Mouse (Mus musculus) liver, adult 2 months (tissue): Measurements from ENCODE around the gene Gpank1. TPM values are rescaled to one million over a fixed set of nuclear protein-coding genes. Genes with fewer than 3 reads are reported as not detected.
"Not testable (repeated sequence)": the region's sequence is repeated elsewhere in the genome, so short reads cannot be mapped to it uniquely, and the experiment has no call there.

Source experiments
- DNase-seq: peaks from one replicate; pipeline ENCODE4 v3.0.0-alpha.2; 2011; ENCODE audit warnings: low read depth, low spot score; ENCODE audit errors: extremely low read depth
- H3K27ac ChIP-seq: fragments of 200-500 bp; replicated peaks from 2 replicates; pipeline ENCODE4 v1.5.1; 2012; ENCODE audit warnings: low read depth, mild to moderate bottlenecking, control low read depth, inconsistent platforms, low read length; ENCODE audit not compliant: insufficient read depth
- H3K27me3 ChIP-seq: fragments of 200-500 bp; 2 replicates; pipeline ENCODE4 v1.6.1; 2012; ENCODE audit warnings: mild to moderate bottlenecking, moderate library complexity, low read length, inconsistent platforms; ENCODE audit not compliant: control insufficient read depth, insufficient read depth
- H3K36me3 ChIP-seq: fragments of 200-500 bp; 2 replicates; pipeline ENCODE4 v1.6.1; 2012; ENCODE audit warnings: low read length, inconsistent platforms; ENCODE audit not compliant: control insufficient read depth, insufficient read depth
- H3K4me1 ChIP-seq: fragments of 200-500 bp; 2 replicates; pipeline ENCODE4 v1.6.1; 2011; ENCODE audit warnings: low read length; ENCODE audit not compliant: control insufficient read depth, insufficient read depth
- H3K4me3 ChIP-seq: fragments of 200-500 bp; 2 replicates; pipeline ENCODE4 v1.5.1; 2011; ENCODE audit warnings: low read depth, mild to moderate bottlenecking, control low read depth, low read length, moderate library complexity; ENCODE audit not compliant: insufficient read depth
- H3K79me2 ChIP-seq: fragments of 200-500 bp; 2 replicates; pipeline ENCODE4 v1.6.1; 2012; ENCODE audit warnings: inconsistent platforms, mild to moderate bottlenecking, low read length, moderate library complexity; ENCODE audit not compliant: control insufficient read depth, insufficient read depth
- H3K9ac ChIP-seq: fragments of 200-500 bp; 2 replicates; pipeline ENCODE4 v1.6.1; 2012; ENCODE audit warnings: low read depth, mild to moderate bottlenecking, control low read depth, inconsistent platforms, low read length
- CTCF ChIP-seq: fragments of 200-500 bp; IDR thresholded peaks from 2 replicates; pipeline ENCODE4 v1.5.1; 2011; ENCODE audit warnings: low read depth, low read length, control low read depth
- POLR2A ChIP-seq: fragments of 200-500 bp; IDR thresholded peaks from 2 replicates; pipeline ENCODE4 v1.6.1; 2011; ENCODE audit warnings: low read length, control low read depth; ENCODE audit not compliant: insufficient read depth; ENCODE audit errors: extremely low read depth
- WGBS: fragments of 180-500 bp; shearing (Covaris S2); methylation state at CpG from one replicate; pipeline ENCODE4 v1.1.7; 2018; 5-methylcytosine and 5-hydroxymethylcytosine counted together
- polyA plus RNA-seq: library from polyadenylated mRNA; depleted of rRNA; stranded (reverse); fragments of >200 nt; gene quantifications from 2 replicates; pipeline ENCODE4 v1.2.3, GENCODE M21; 2012
- total RNA-seq: library from RNA; depleted of rRNA; stranded (reverse); fragments of >200 nt; gene quantifications from 2 replicates; pipeline ENCODE4 v1.2.3, GENCODE M21; 2014

Gpank1 gene
- total and polyA plus RNA-seq, 2 experiments: 9.8 to 11.4 TPM

- Histone ChIP-seq H3K79me2 (no peaks in the 10 kb centered on the region), H3K4me3 (no peak within 1 kb of the TSS), H3K9ac (no peak within 1 kb of the TSS), H3K36me3 (no peaks in the 10 kb centered on the region), H3K27me3 (no peaks in the 10 kb centered on the region), H3K27ac (no peak within 1 kb of the TSS), H3K4me1 (peaks cover 4% of the 10 kb centered on the region; the same call in 1 of the 2 replicates)
- TF ChIP-seq POLR2A (no peak), CTCF (no peak)
- WGBS: 88% methylated on average over 6 of the region's 6 CpGs
- DNase-seq: no peak
Measured at GRCm38 (mm10) chr17:35108097-35108496, 13.2 kb upstream of the Gpank1 start, which contains the start of gene Ly6g5c. Gene Ly6g5c, plus strand, starts transcription at chr17:35108279.

- no peak for TF ChIP-seq CTCF
- TF ChIP-seq POLR2A: no peak
- no peaks in the 10 kb centered on the region for H3K79me2 ChIP-seq
- H3K9ac ChIP-seq: peak overlapping the region; percentile 37
- H3K4me1 ChIP-seq: no peaks in the 10 kb centered on the region
- H3K27me3 ChIP-seq: no peaks in the 10 kb centered on the region
- H3K27ac ChIP-seq: no peak overlapping the region
- H3K4me3 ChIP-seq: no peak overlapping the region
- H3K36me3 ChIP-seq: peaks cover 10% of the 10 kb centered on the region; the same call in 1 of the 2 replicates
- 75% methylated on average over 9 of the region's 9 CpGs for WGBS
- no peak for DNase-seq
Measured at GRCm38 (mm10) chr17:35111774-35112173, 9.5 kb upstream of the Gpank1 start.

- Histone ChIP-seq H3K79me2 (peaks cover 2% of the 10 kb centered on the region), H3K9ac (no peak within 1 kb of the TSS), H3K27me3 (no peaks in the 10 kb centered on the region), H3K27ac (no peak within 1 kb of the TSS), H3K4me3 (no peak within 1 kb of the TSS), H3K4me1 (peaks cover 7% of the 10 kb centered on the region), H3K36me3 (peaks cover 25% of the 10 kb centered on the region; the same call in 1 of the 2 replicates)
- no peak for DNase-seq
- WGBS: 88% methylated on average over 8 of the region's 8 CpGs
- TF ChIP-seq CTCF (peak; percentile 65), POLR2A (no peak)
Measured at GRCm38 (mm10) chr17:35115046-35116019, 5.9 kb upstream of the Gpank1 start, which contains the start of gene Ly6g5b. Gene Ly6g5b, minus strand, starts transcription at chr17:35115428.

- TF ChIP-seq CTCF: no peak
- no peak for TF ChIP-seq POLR2A
- no peaks in the 10 kb centered on the region for H3K27me3 ChIP-seq
Measured at GRCm38 (mm10) chr17:35120745-35121142, 511 bp upstream of the Gpank1 start.

GRCm38 (mm10) chr17:35121871-35122303, 632 bp downstream of the Gpank1 start, which contains the start of gene Csnk2b:
Gene Csnk2b, minus strand, starts transcription at chr17:35122053.
- TF ChIP-seq POLR2A: no peak
- peak; percentile 16; the same call in 1 of the 2 replicates for TF ChIP-seq CTCF
- Histone ChIP-seq H3K4me3 (peak within 1 kb of the TSS; percentile 85), H3K27me3 (no peaks in the 10 kb centered on the region), H3K4me1 (peaks cover 16% of the 10 kb centered on the region), H3K79me2 (peaks cover 12% of the 10 kb centered on the region), H3K9ac (peak within 1 kb of the TSS; percentile 97), H3K27ac (peak within 1 kb of the TSS; percentile 84), H3K36me3 (peaks cover 19% of the 10 kb centered on the region; the same call in 1 of the 2 replicates)
- 0% methylated on average over 19 of the region's 19 CpGs for WGBS
- peak; percentile 54 for DNase-seq

More at GRCm38 (mm10) chr17:35120745-35121142, 511 bp upstream of the Gpank1 start:
- Histone ChIP-seq H3K27ac (peak overlapping the region; percentile 84), H3K9ac (peak overlapping the region; percentile 97), H3K4me3 (peak overlapping the region; percentile 85), H3K36me3 (peaks cover 27% of the 10 kb centered on the region; the same call in 1 of the 2 replicates), H3K4me1 (peaks cover 15% of the 10 kb centered on the region), H3K79me2 (peaks cover 12% of the 10 kb centered on the region)
- DNase-seq: peak; percentile 42
- under 1% methylated on average over 33 of the region's 33 CpGs for WGBS

GRCm38 (mm10) chr17:35123287-35123686, 2.0 kb downstream of the Gpank1 start:
- Histone ChIP-seq H3K79me2 (peaks cover 20% of the 10 kb centered on the region), H3K4me1 (peaks cover 23% of the 10 kb centered on the region), H3K36me3 (peaks cover 10% of the 10 kb centered on the region; the same call in 1 of the 2 replicates)
- H3K27me3 ChIP-seq, H3K9ac ChIP-seq, H3K27ac ChIP-seq, DNase-seq, H3K4me3 ChIP-seq: not testable (repeated sequence)
- 90% methylated on average over 9 of the region's 9 CpGs for WGBS

GRCm38 (mm10) chr17:35124261-35124896, 3.1 kb downstream of the Gpank1 start:
- not testable (repeated sequence) for H3K4me3 ChIP-seq, H3K27me3 ChIP-seq, H3K9ac ChIP-seq, H3K27ac ChIP-seq
- Histone ChIP-seq H3K4me1 (peaks cover 23% of the 10 kb centered on the region), H3K36me3 (peaks cover 11% of the 10 kb centered on the region; the same call in 1 of the 2 replicates), H3K79me2 (peaks cover 24% of the 10 kb centered on the region)
- WGBS: 85% methylated on average over 12 of the region's 12 CpGs
- peak; percentile 38 for DNase-seq
